Mouse (Mus musculus) E14TG2a.4 (cell line): ENCODE measurements at regions not wholly inside any gene's neighbourhood (a gene's known extent, or its start where the extent isn't known, plus 50 kb on each side); places are given as distances from the start of the nearest gene placed in this dataset.

Source experiments
- CTCF ChIP-seq: conservative IDR thresholded peaks from 2 replicates; pipeline ENCODE4 v1.5.1; 2014; ENCODE audit warnings: low read length
- NANOG ChIP-seq: IDR thresholded peaks from 2 replicates; pipeline ENCODE4 v1.6.1; 2014; ENCODE audit warnings: borderline replicate concordance, low read length, mixed read lengths

DNA sequence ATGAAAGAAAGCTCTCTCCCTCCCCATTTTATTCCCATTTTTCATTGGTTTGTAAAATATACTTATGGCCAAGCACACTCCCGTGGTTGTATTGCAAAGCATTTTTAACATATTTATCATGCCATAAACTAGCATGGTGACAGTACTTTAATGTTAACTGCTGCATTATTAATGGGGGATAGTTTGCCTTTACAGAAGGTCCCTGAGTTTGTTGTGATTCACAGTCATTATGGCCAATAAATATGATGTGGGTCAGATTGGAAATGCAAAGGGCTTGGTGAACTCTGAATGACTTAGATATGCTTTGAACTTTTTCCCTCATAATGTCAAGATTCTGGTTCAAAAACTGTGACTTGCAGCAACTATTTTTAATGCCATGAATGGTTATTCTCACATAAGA is 157.1 kb downstream of the Fam174a start:
- TF ChIP-seq CTCF (no peak), NANOG (no peak)
